Mouse (Mus musculus): ENCODE results near the gene Vps41.

Gene Vps41

GRCm38 (mm10) chr13:18868030-18868490 is 151.0 kb downstream of the Vps41 start:
- no peak for DNase-seq (ENCODE audit: low read depth in 1 of 2, low spot score in 2 of 2)

- DNase-seq (ENCODE audit: low read depth in 1 of 2, low spot score in 2 of 2), result no peak
Observed at GRCm38 (mm10) chr13:18868825-18869224, 151.7 kb downstream of the Vps41 start.

GRCm38 (mm10) chr13:18875321-18875720 is 158.2 kb downstream of the Vps41 start:
- DNase-seq (ENCODE audit: low read depth in 1 of 2, low spot score in 2 of 2), result no peak

- DNase-seq (ENCODE audit: low read depth in 1 of 2, low spot score in 2 of 2), result no peak
Observed at GRCm38 (mm10) chr13:18892910-18893309, 175.8 kb downstream of the Vps41 start.

GRCm38 (mm10) chr13:18896789-18897188 is 179.7 kb downstream of the Vps41 start:
- DNase-seq (ENCODE audit: low read depth in 1 of 2, low spot score in 2 of 2), result no peak

GRCm38 (mm10) chr13:18903623-18904022 is 186.5 kb downstream of the Vps41 start:
- DNase-seq (ENCODE audit: low read depth in 1 of 2, low spot score in 2 of 2), result no peak

GRCm38 (mm10) chr13:18914774-18915173 is 197.7 kb downstream of the Vps41 start:
- no peak for DNase-seq (ENCODE audit: low read depth in 1 of 2, low spot score in 2 of 2)
